Mouse (Mus musculus) embryonic facial prominence, embryonic 13.5 days (tissue): ENCODE data around the gene Gadd45gip1. TPM values are rescaled to one million over a fixed set of nuclear protein-coding genes. Genes with fewer than 3 reads are reported as not detected.
A peak's percentile ranks its signal among the peaks of the same experiment; 100 is the strongest.

Experiments used
- ATAC-seq: fragments of 200-750 bp; cut with Nextera tagmentation; 2 replicates; pipeline ENCODE4 v1.8.0; 2017; ENCODE audit warnings: low read depth; ENCODE audit not compliant: insufficient number of reproducible peaks, insufficient read depth, low FRiP score, low TSS enrichment
- H3K27ac ChIP-seq: fragments of 300-500 bp; sonication (generic); 2 replicates; pipeline ENCODE4 v1.5.1; 2015; ENCODE audit warnings: moderate library complexity, mild to moderate bottlenecking, inconsistent platforms
- H3K27me3 ChIP-seq: fragments of 300-500 bp; sonication (generic); 2 replicates; pipeline ENCODE4 v1.6.1; 2015; ENCODE audit warnings: mild to moderate bottlenecking, inconsistent platforms
- H3K36me3 ChIP-seq: fragments of 300-500 bp; sonication (generic); 2 replicates; pipeline ENCODE4 v1.6.1; 2015; ENCODE audit warnings: mild to moderate bottlenecking, inconsistent platforms
- H3K4me1 ChIP-seq: fragments of 300-500 bp; sonication (generic); 2 replicates; pipeline ENCODE4 v1.6.1; 2015; ENCODE audit warnings: inconsistent platforms
- H3K4me2 ChIP-seq: fragments of 300-500 bp; sonication (generic); 2 replicates; pipeline ENCODE4 v1.6.1; 2015; ENCODE audit warnings: moderate library complexity, mild to moderate bottlenecking, inconsistent platforms
- H3K4me3 ChIP-seq: fragments of 300-500 bp; sonication (generic); 2 replicates; pipeline ENCODE4 v1.5.1; 2015; ENCODE audit warnings: mild to moderate bottlenecking, inconsistent platforms
- H3K9ac ChIP-seq: fragments of 300-500 bp; sonication (generic); 2 replicates; pipeline ENCODE4 v1.6.1; 2015; ENCODE audit warnings: mild to moderate bottlenecking, inconsistent platforms
- H3K9me3 ChIP-seq: fragments of 300-500 bp; sonication (generic); 2 replicates; pipeline ENCODE4 v1.6.1; 2016; ENCODE audit warnings: inconsistent platforms
- WGBS: fragments of 180-500 bp; shearing (Covaris S2); methylation state at CpG from one replicate; pipeline ENCODE4 v1.1.7; 2015; ENCODE audit warnings: mixed read lengths; 5-methylcytosine and 5-hydroxymethylcytosine counted together
- polyA plus RNA-seq: library from polyadenylated mRNA; unstranded; fragments of >200 nt; fragmentation: Nextera tagmentation; extraction: Ambion mirVana; gene quantifications from 2 replicates; pipeline ENCODE4 v1.2.1, GENCODE M21; 2015

Gene Gadd45gip1
- polyA plus RNA-seq: 45.6 and 48.2 TPM in 2 replicates

DNA sequence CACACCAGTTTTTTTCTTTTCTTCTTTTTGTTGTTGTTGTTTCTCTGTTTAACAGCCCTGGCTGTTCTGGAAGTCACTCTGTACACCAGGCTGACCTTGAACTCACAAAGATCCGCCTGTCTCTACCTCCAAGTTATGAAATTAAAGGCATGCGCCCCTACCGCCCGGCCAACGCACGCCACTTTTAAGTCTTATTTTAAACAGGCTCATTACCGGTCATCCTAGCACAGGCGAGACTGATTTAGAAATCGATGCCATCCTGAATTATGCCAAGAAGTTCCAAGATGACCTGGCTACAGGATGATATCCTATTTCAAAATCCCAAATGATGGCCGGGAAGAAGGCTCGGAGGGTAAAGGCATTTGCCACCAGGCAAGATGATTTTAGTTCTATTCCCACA is at the start of gene Gadd45gip1:
Gadd45gip1 (plus strand) TSS at position 33 of the 400 bp plus-strand sequence.
- Histone ChIP-seq H3K4me3 (peak within 1 kb of the TSS; percentile 74), H3K9me3 (no peaks in the 10 kb centered on the region), H3K4me2 (peak within 1 kb of the TSS; percentile 61), H3K9ac (peak within 1 kb of the TSS; percentile 99), H3K4me1 (peaks cover 23% of the 10 kb centered on the region), H3K27me3 (no peaks in the 10 kb centered on the region), H3K27ac (peak within 1 kb of the TSS; percentile 97), H3K36me3 (peaks cover 31% of the 10 kb centered on the region)
- no peak for ATAC-seq
- WGBS: 78% methylated on average over 11 of the region's 11 CpGs

DNA sequence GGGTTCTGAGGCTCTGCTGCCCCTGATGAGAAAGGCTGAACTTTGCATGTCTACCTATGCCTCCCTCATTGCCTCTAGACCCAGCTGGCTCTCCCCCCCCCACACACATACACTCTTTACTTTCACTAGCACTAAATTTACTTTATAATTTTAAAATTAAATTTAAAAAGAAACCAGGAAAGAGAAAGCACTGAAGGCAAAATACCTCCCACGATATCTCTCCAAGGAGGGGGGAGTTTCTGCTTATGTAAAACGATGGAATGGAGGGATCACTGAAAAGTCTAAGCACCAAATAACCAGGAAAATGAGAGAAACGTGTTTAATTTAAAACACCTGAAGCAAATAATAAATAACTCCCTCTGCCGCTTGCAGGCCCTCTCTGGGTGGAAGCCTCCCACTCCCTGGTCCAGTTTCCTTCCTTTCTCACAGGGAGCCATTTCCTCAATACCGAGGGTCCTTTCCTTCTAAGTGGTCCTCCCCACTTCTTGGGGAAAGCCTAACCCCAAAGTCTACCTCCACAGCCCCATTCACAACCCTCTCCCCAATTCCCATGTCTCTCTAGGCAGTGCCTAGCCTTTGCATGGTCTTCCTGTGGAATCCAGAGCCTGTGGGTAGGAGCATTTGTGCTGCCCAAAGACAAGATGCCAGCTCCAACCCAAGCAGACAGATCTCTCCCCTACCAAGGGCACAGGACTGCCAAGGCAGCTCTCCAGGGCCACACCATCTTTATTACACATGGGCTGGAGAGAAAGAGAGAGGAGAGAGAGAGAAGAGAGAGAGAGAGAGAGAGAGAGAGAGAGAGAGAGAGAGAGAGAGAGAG is 49.4 kb upstream of the Gadd45gip1 start:
- Histone ChIP-seq H3K36me3 (no peaks in the 10 kb centered on the region), H3K4me1 (peaks cover 87% of the 10 kb centered on the region), H3K4me3 (peak overlapping the region; percentile 4; the same call in 1 of the 2 replicates), H3K27ac (no peak overlapping the region), H3K9ac (0 out of 2 replicates have a peak overlapping the region, but pooled peaks have one; percentile 32), H3K4me2 (peak overlapping the region; percentile 18), H3K9me3 (no peaks in the 10 kb centered on the region), H3K27me3 (peaks cover 99% of the 10 kb centered on the region)
- no peak for ATAC-seq
- 17% methylated on average over 5 of the region's 5 CpGs for WGBS

DNA sequence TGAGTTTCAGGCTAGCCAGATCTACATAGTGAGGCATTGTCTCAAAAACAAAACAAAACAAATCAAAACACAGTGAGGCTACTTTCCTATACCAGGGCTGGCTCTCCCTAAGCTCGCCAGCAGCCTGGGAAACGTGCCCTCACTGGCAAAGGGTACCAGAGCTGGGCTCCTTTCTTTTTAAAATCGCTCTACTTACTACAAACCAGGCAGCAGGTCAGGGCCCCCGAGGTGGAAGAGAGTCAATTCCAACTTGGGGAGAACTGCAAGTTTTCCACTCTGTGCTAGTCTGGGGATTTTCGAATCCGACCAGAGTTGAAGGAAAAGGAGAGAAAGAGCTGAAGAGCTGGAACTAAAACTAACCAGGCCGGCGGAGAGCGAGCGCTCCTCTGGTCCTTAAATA is 48.6 kb upstream of the Gadd45gip1 start:
- Histone ChIP-seq H3K4me1 (peaks cover 95% of the 10 kb centered on the region), H3K9ac (no peak overlapping the region), H3K27ac (no peak overlapping the region), H3K4me3 (no peak overlapping the region), H3K4me2 (0 out of 2 replicates have a peak overlapping the region, but pooled peaks have one; percentile 11), H3K36me3 (no peaks in the 10 kb centered on the region), H3K27me3 (peaks cover 99% of the 10 kb centered on the region), H3K9me3 (no peaks in the 10 kb centered on the region)
- no peak for ATAC-seq
- 27% methylated on average over 10 of the region's 10 CpGs for WGBS

DNA sequence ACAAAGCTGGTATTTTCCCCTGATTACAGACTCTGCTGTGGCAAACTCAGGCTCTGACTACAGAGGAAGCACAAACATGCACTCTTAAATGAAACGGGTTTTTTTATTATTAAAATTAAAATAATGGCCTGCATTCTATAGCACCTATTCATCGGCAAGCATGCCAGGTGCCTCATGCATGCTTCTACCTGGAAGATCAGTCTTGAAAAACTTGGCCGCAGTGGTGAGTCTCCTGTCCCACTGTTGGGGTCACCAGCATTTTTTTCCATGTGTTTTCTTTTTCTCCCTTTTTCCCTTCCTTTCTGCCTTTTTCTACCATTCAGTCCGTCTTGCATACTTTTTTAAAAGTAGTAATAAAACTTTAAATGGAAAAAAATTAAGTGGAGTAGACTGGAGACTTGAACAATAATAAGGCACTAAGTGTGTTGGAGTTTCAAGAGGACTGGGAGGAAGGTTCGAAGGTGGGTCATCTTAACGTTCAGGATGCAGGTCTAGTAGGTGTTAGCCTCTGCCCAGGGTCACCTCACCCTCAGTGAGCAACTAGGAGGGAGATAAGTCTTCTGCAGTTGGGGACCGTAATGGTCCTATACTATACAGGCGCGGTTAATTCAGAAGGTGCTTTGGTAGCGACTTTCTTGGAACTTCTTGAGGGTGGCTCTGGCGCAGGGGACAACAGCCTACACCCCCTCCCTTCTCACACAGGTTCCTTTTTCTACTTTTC is 48.0 kb upstream of the Gadd45gip1 start:
- Histone ChIP-seq H3K36me3 (no peaks in the 10 kb centered on the region), H3K9me3 (no peaks in the 10 kb centered on the region), H3K27ac (no peak overlapping the region), H3K4me1 (peaks cover 98% of the 10 kb centered on the region), H3K27me3 (peaks cover 99% of the 10 kb centered on the region), H3K9ac (no peak overlapping the region), H3K4me2 (no peak overlapping the region), H3K4me3 (no peak overlapping the region)
- no peak for ATAC-seq
- 18% methylated on average over 11 of the region's 11 CpGs for WGBS

DNA sequence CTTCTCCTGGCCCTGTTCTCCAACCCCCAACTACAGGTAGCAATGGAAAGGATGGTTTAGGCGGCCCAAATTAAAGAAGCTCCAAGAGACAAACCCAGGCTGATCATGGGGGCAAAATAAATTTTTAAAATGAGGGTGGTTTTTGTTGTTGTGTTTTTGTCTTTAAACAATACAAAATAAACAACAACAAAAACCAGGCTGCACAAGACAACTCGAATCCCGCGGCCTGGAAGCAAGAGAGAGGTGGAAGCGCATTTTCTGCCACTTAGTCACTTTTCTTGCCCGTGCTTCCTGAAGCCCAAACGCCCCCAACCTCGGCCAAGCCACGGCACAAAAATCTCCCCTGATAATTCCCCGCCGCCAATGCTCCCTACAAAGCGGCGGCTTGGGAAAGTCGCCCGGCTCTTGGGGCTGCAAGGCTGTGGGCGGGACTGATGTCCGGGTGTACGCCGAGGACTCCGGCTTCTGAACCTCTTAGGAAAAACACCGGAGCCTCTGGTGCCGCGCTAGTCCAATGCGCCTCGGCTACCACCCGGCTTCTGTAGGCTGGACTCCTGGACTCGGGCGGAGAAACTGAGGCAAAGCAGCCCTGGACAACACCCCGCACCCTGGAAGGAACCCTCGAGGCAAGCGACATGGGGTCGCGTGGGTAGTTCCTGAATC is 47.3 kb upstream of the Gadd45gip1 start:
- Histone ChIP-seq H3K4me2 (peak overlapping the region; percentile 45), H3K27ac (no peak overlapping the region), H3K4me1 (peaks cover 98% of the 10 kb centered on the region), H3K4me3 (peak overlapping the region; percentile 27), H3K9me3 (no peaks in the 10 kb centered on the region), H3K27me3 (peaks cover 99% of the 10 kb centered on the region), H3K9ac (peak overlapping the region; percentile 54), H3K36me3 (no peaks in the 10 kb centered on the region)
- ATAC-seq: no peak
- WGBS: 8% methylated on average over 33 of the region's 33 CpGs

DNA sequence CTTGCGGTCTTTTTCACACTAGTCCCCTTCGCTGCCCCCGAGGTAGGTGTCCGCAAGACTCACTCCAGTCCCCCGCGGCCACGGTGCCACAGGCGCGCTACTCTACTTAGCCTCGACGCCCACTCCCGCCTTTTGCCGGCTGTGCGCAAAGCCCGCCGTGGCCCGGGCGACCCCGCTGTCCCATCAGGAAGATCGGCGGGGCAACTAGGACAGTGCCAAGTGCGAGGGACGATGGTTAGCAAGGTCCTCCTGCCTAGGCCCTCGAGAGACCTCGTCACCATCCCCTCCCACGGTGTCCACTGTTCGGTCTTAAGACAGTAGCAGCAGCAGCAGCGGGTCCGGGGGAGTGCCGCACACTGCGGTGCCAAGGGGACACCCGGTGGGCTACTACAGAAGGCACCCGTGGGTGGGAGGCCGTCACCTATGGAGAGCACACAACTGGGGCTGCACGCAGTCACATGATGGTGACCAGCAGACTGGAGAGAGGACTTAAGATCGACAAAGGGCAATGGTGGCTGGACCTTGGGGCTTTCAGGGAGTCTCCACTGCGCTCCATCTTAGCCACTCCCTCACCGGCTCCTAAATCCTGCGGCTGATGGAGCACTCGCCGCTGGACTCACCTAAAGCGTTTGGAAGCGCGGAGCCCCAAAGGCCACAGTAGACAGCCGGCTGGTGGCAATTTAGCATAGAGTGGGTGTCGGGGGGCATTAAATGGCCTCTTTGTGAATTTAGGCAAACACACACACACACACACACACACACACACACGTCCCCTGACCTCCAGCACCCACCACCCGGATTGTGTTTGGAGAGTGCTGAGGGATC is 46.4 kb upstream of the Gadd45gip1 start:
- Histone ChIP-seq H3K4me3 (peak overlapping the region; percentile 27), H3K4me1 (peaks cover 98% of the 10 kb centered on the region), H3K9me3 (no peaks in the 10 kb centered on the region), H3K27me3 (peaks cover 99% of the 10 kb centered on the region), H3K27ac (no peak overlapping the region), H3K9ac (peak overlapping the region; percentile 54), H3K36me3 (no peaks in the 10 kb centered on the region), H3K4me2 (peak overlapping the region; percentile 45)
- WGBS: 4% methylated on average over 48 of the region's 48 CpGs
- ATAC-seq: no peak

DNA sequence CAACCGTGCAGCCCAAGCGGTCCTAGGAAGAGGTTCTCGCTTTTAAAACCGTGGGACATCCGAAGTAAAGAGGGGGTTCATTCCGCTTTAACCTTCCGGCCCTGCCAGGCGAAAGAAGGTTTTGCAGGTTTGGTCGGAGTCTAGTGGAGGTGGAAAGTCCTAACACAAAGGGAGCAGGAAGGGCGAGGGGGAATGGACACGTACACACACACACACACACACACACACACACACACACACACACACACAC is 45.9 kb upstream of the Gadd45gip1 start:
- H3K4me1 ChIP-seq: peaks cover 98% of the 10 kb centered on the region
- H3K27ac ChIP-seq: no peak overlapping the region
- H3K36me3 ChIP-seq: no peaks in the 10 kb centered on the region

DNA sequence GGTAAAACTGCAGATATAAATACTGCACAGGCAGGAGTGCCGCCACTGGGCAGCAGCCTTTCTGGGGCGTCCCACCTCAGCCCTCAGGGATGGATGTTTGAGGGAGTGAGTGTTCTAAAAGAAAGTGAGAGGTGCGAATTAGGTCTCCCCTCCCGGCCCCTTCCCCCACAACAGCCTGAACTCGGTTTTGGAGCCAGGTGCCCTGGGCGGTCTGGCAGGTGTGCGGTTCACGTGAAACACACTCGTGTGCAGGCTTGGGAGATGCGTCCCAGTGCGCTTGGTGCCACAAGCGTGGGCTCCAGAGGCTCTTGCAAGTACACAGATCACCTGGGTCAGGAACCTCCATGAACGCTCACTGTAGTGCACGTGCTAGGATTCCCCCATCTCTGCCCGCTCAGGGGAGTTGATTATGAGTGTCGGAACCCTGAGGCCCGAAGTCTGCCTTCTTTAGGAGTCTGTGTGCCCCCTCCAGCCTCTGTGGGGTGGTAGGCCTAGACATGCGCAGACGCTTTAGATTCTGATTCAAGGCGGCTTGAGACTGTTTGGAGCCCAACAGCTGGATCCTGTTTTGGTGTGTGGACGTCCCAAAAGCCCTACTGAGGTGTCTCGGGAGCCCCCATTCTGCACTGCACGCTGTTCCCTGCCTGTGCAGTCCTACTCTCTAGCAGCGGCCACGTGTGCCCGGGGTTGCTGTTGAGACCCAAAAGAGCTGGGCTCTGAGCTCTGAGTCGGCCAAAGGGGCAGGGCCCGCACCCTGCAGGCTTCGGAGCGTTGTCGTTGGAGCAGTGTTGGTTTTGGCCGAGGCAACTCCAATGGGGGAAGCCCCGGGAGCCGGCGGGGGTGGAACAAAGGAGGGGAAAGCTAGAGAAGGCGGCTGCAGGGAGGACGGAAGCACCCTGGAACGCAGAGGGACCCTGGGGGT is 45.3 kb upstream of the Gadd45gip1 start:
- no peaks in the 10 kb centered on the region for H3K36me3 ChIP-seq
- H3K4me3 ChIP-seq: peak overlapping the region; percentile 22
- H3K9ac ChIP-seq: peak overlapping the region; percentile 51
- H3K4me2 ChIP-seq: peak overlapping the region; percentile 44
- no peaks in the 10 kb centered on the region for H3K9me3 ChIP-seq
- no peak overlapping the region for H3K27ac ChIP-seq
- ATAC-seq: no peak
- peaks cover 100% of the 10 kb centered on the region for H3K27me3 ChIP-seq
- H3K4me1 ChIP-seq: peaks cover 98% of the 10 kb centered on the region
- 9% methylated on average over 38 of the region's 38 CpGs for WGBS

More for the DNA sequence above, 45.9 kb upstream of the Gadd45gip1 start:
- H3K27me3 ChIP-seq: peaks cover 99% of the 10 kb centered on the region
- H3K4me3 ChIP-seq: peak overlapping the region; percentile 22; the same call in 1 of the 2 replicates
- H3K9ac ChIP-seq: no peak overlapping the region
- no peak for ATAC-seq
- WGBS: 20% methylated on average over 11 of the region's 11 CpGs
- no peaks in the 10 kb centered on the region for H3K9me3 ChIP-seq
- H3K4me2 ChIP-seq: peak overlapping the region; percentile 44; the same call in 1 of the 2 replicates

DNA sequence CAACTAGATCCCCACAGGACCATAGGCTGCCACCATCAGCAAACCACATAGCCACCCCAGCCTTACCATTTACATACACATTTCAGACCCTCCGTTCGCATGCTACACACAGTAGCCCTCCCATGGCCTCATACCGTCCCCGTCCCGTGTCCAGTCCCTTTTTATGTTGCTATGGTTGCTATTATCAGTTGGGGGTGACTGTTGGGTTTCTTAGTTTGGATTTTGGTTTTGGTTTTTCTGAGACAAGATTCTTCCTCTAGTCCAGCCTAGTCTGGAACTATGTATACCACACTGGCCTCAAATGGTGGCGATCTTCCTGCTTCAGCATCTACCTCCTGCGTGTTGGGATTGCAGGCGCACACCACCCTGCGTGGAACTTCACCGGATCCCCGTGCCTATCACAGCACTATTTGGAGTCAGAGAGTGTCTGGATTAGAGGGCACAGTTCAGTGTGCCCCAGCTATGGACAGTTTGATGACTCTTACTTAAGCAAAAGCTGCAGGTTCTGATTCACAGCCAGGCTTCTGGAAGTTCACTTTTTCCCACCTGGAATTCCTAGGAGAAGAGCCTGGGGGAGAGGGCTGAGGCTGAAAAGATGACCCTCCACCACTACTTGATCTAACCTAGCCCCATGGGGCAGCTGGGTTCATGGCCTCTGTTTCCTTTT is 44.4 kb upstream of the Gadd45gip1 start:
- Histone ChIP-seq H3K9ac (peak overlapping the region; percentile 51), H3K4me2 (peak overlapping the region; percentile 44)
- 25% methylated on average over 11 of the region's 11 CpGs for WGBS

More for the DNA sequence above, 44.4 kb upstream of the Gadd45gip1 start:
- peaks cover 98% of the 10 kb centered on the region for H3K27me3 ChIP-seq
- no peak for ATAC-seq
- H3K9me3 ChIP-seq: no peaks in the 10 kb centered on the region
- peaks cover 95% of the 10 kb centered on the region for H3K4me1 ChIP-seq
- H3K36me3 ChIP-seq: no peaks in the 10 kb centered on the region
- peak overlapping the region; percentile 22 for H3K4me3 ChIP-seq
- no peak overlapping the region for H3K27ac ChIP-seq
